Mouse (Mus musculus): ENCODE measurements around the gene Lyrm9.

DNA sequence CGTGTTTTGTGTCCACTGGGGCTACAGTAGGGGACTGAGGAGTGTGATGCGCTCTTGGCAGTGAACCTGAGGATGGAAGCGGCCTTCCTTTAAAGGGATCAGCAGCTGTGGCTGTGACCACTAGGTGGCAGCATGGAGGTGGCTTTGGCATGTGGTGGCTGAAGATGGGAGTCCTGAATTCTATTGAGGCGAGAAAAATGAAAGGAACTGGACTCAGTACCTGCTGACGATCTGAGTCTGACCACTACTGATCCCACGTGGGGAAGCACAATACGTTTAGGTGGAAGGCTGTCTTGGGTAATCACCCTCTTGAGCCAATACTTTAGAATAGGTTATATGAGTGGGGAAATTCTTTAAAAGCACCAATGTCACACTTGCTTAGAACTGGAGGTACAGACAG lies 29.9 kb downstream of the Lyrm9 start:
- TF ChIP-seq CTCF (conservative IDR thresholded peaks at IDR 0.05; ENCODE audit: low read length) (peak; percentile 94), NANOG (IDR thresholded peaks at IDR 0.05; ENCODE audit: borderline replicate concordance, low read length) (no peak)

Measured in E14TG2a.4 (cell line).